Mouse (Mus musculus): ENCODE measurements around the gene Gm20388. TPM values are rescaled to one million over a fixed set of nuclear protein-coding genes. Genes with fewer than 3 reads are reported as not detected.

The Gm20388 gene
- polyA plus RNA-seq, 1 experiment from 2014 or later, result not detected

GRCm38 (mm10) chr8:121804829-121805228 lies 1894.2 kb downstream of the Gm20388 start:
- ATAC-seq (ENCODE audit: low FRiP score, low TSS enrichment), result no peak
- Histone ChIP-seq H3K36me3 (ENCODE audit: control insufficient read depth, insufficient read depth, low read length) (peaks cover 66% of the 10 kb centered on the region), H3K27me3 (ENCODE audit: control insufficient read depth, insufficient read depth, low read length) (no peaks in the 10 kb centered on the region), H3K27ac (ENCODE audit: low read depth, low read length) (no peak overlapping the region), H3K4me2 (replicated peaks; ENCODE audit: low read depth, low read length) (no peak overlapping the region), H3K9me3 (ENCODE audit: control insufficient read depth, low read length) (no peaks in the 10 kb centered on the region), H3K4me1 (ENCODE audit: control insufficient read depth, insufficient read depth, low read length) (no peaks in the 10 kb centered on the region), H3K9ac (ENCODE audit: low read depth, low read length) (no peak overlapping the region), H3K4me3 (ENCODE audit: low read length) (no peak overlapping the region)
- WGBS, result 94% methylated on average over 5 of the region's 5 CpGs

GRCm38 (mm10) chr8:121806126-121806525 lies 1895.5 kb downstream of the Gm20388 start:
- Histone ChIP-seq H3K27me3 (ENCODE audit: control insufficient read depth, insufficient read depth, low read length) (no peaks in the 10 kb centered on the region), H3K4me3 (ENCODE audit: low read length) (no peak overlapping the region), H3K4me2 (replicated peaks; ENCODE audit: low read depth, low read length) (no peak overlapping the region), H3K9ac (ENCODE audit: low read depth, low read length) (no peak overlapping the region), H3K4me1 (ENCODE audit: control insufficient read depth, insufficient read depth, low read length) (no peaks in the 10 kb centered on the region), H3K36me3 (ENCODE audit: control insufficient read depth, insufficient read depth, low read length) (peaks cover 53% of the 10 kb centered on the region), H3K27ac (ENCODE audit: low read depth, low read length) (no peak overlapping the region), H3K9me3 (ENCODE audit: control insufficient read depth, low read length) (no peaks in the 10 kb centered on the region)
- ATAC-seq (ENCODE audit: low FRiP score, low TSS enrichment), result no peak
- 90% methylated on average over 13 of the region's 13 CpGs for WGBS

GRCm38 (mm10) chr8:121808032-121808431 lies 1897.4 kb downstream of the Gm20388 start:
- no peak overlapping the region for H3K4me3 ChIP-seq (ENCODE audit: low read length)
- no peaks in the 10 kb centered on the region for H3K27me3 ChIP-seq (ENCODE audit: control insufficient read depth, insufficient read depth, low read length)
- no peak for ATAC-seq (ENCODE audit: low FRiP score, low TSS enrichment)
- 81% methylated on average over 11 of the region's 11 CpGs for WGBS
- no peaks in the 10 kb centered on the region for H3K9me3 ChIP-seq (ENCODE audit: control insufficient read depth, low read length)
- peaks cover 54% of the 10 kb centered on the region for H3K36me3 ChIP-seq (ENCODE audit: control insufficient read depth, insufficient read depth, low read length)
- H3K9ac ChIP-seq (ENCODE audit: low read depth, low read length), result no peak overlapping the region
- no peaks in the 10 kb centered on the region for H3K4me1 ChIP-seq (ENCODE audit: control insufficient read depth, insufficient read depth, low read length)
- H3K4me2 ChIP-seq (replicated peaks; ENCODE audit: low read depth, low read length), result no peak overlapping the region
- H3K27ac ChIP-seq (ENCODE audit: low read depth, low read length), result no peak overlapping the region

GRCm38 (mm10) chr8:121809524-121810155 lies 1899.0 kb downstream of the Gm20388 start:
- peaks cover 56% of the 10 kb centered on the region for H3K36me3 ChIP-seq (ENCODE audit: control insufficient read depth, insufficient read depth, low read length)

GRCm38 (mm10) chr8:121811502-121811901 lies 1900.9 kb downstream of the Gm20388 start:
- H3K27me3 ChIP-seq (ENCODE audit: control insufficient read depth, insufficient read depth, low read length), result no peaks in the 10 kb centered on the region
- no peak for ATAC-seq (ENCODE audit: low FRiP score, low TSS enrichment)
- H3K4me2 ChIP-seq (replicated peaks; ENCODE audit: low read depth, low read length), result no peak overlapping the region
- peaks cover 44% of the 10 kb centered on the region for H3K36me3 ChIP-seq (ENCODE audit: control insufficient read depth, insufficient read depth, low read length)
- H3K4me1 ChIP-seq (ENCODE audit: control insufficient read depth, insufficient read depth, low read length), result no peaks in the 10 kb centered on the region
- no peak overlapping the region for H3K9ac ChIP-seq (ENCODE audit: low read depth, low read length)
- H3K9me3 ChIP-seq (ENCODE audit: control insufficient read depth, low read length), result no peaks in the 10 kb centered on the region
- H3K4me3 ChIP-seq (ENCODE audit: low read length), result no peak overlapping the region
- no peak overlapping the region for H3K27ac ChIP-seq (ENCODE audit: low read depth, low read length)
- WGBS, result 91% methylated on average over 3 of the region's 3 CpGs

More at GRCm38 (mm10) chr8:121809524-121810155, 1899.0 kb downstream of the Gm20388 start:
- no peak overlapping the region for H3K9ac ChIP-seq (ENCODE audit: low read depth, low read length)
- WGBS, result 93% methylated on average over 11 of the region's 11 CpGs
- no peaks in the 10 kb centered on the region for H3K27me3 ChIP-seq (ENCODE audit: control insufficient read depth, insufficient read depth, low read length)
- no peak overlapping the region for H3K27ac ChIP-seq (ENCODE audit: low read depth, low read length)
- no peak overlapping the region for H3K4me3 ChIP-seq (ENCODE audit: low read length)
- H3K9me3 ChIP-seq (ENCODE audit: control insufficient read depth, low read length), result no peaks in the 10 kb centered on the region
- ATAC-seq (ENCODE audit: low FRiP score, low TSS enrichment), result no peak
- H3K4me1 ChIP-seq (ENCODE audit: control insufficient read depth, insufficient read depth, low read length), result no peaks in the 10 kb centered on the region
- H3K4me2 ChIP-seq (replicated peaks; ENCODE audit: low read depth, low read length), result no peak overlapping the region

- no peak overlapping the region for H3K27ac ChIP-seq (ENCODE audit: low read depth, low read length)
- 98% methylated on average over 12 of the region's 12 CpGs for WGBS
- peaks cover 39% of the 10 kb centered on the region for H3K36me3 ChIP-seq (ENCODE audit: control insufficient read depth, insufficient read depth, low read length)
- no peaks in the 10 kb centered on the region for H3K9me3 ChIP-seq (ENCODE audit: control insufficient read depth, low read length)
- no peak overlapping the region for H3K4me3 ChIP-seq (ENCODE audit: low read length)
- H3K4me2 ChIP-seq (replicated peaks; ENCODE audit: low read depth, low read length), result no peak overlapping the region
- no peaks in the 10 kb centered on the region for H3K4me1 ChIP-seq (ENCODE audit: control insufficient read depth, insufficient read depth, low read length)
- H3K27me3 ChIP-seq (ENCODE audit: control insufficient read depth, insufficient read depth, low read length), result no peaks in the 10 kb centered on the region
- no peak for ATAC-seq (ENCODE audit: low FRiP score, low TSS enrichment)
- H3K9ac ChIP-seq (ENCODE audit: low read depth, low read length), result no peak overlapping the region
Measured at GRCm38 (mm10) chr8:121811931-121812570, 1901.4 kb downstream of the Gm20388 start.

GRCm38 (mm10) chr8:121818226-121818625 lies 1907.6 kb downstream of the Gm20388 start:
- H3K36me3 ChIP-seq (ENCODE audit: control insufficient read depth, insufficient read depth, low read length), result peaks cover 45% of the 10 kb centered on the region
- no peak for ATAC-seq (ENCODE audit: low FRiP score, low TSS enrichment)
- H3K9ac ChIP-seq (ENCODE audit: low read depth, low read length), result no peak overlapping the region
- no peaks in the 10 kb centered on the region for H3K9me3 ChIP-seq (ENCODE audit: control insufficient read depth, low read length)
- no peaks in the 10 kb centered on the region for H3K4me1 ChIP-seq (ENCODE audit: control insufficient read depth, insufficient read depth, low read length)
- WGBS, result 92% methylated on average over 7 of the region's 7 CpGs
- H3K4me3 ChIP-seq (ENCODE audit: low read length), result no peak overlapping the region
- H3K4me2 ChIP-seq (replicated peaks; ENCODE audit: low read depth, low read length), result no peak overlapping the region
- H3K27ac ChIP-seq (ENCODE audit: low read depth, low read length), result no peak overlapping the region
- no peaks in the 10 kb centered on the region for H3K27me3 ChIP-seq (ENCODE audit: control insufficient read depth, insufficient read depth, low read length)

- Histone ChIP-seq H3K27ac (ENCODE audit: low read depth, low read length) (no peak overlapping the region), H3K9ac (ENCODE audit: low read depth, low read length) (no peak overlapping the region), H3K9me3 (ENCODE audit: control insufficient read depth, low read length) (no peaks in the 10 kb centered on the region), H3K4me3 (ENCODE audit: low read length) (no peak overlapping the region), H3K4me2 (replicated peaks; ENCODE audit: low read depth, low read length) (no peak overlapping the region), H3K36me3 (ENCODE audit: control insufficient read depth, insufficient read depth, low read length) (peaks cover 26% of the 10 kb centered on the region; the same call in 1 of the 2 replicates), H3K27me3 (ENCODE audit: control insufficient read depth, insufficient read depth, low read length) (no peaks in the 10 kb centered on the region), H3K4me1 (ENCODE audit: control insufficient read depth, insufficient read depth, low read length) (no peaks in the 10 kb centered on the region)
- 79% methylated on average over 6 of the region's 6 CpGs for WGBS
- ATAC-seq (ENCODE audit: low FRiP score, low TSS enrichment), result no peak
Measured at GRCm38 (mm10) chr8:121820840-121821239, 1910.2 kb downstream of the Gm20388 start.

GRCm38 (mm10) chr8:121821320-121821719 lies 1910.7 kb downstream of the Gm20388 start:
- ATAC-seq (ENCODE audit: low FRiP score, low TSS enrichment), result no peak
- H3K4me1 ChIP-seq (ENCODE audit: control insufficient read depth, insufficient read depth, low read length), result no peaks in the 10 kb centered on the region
- H3K27me3 ChIP-seq (ENCODE audit: control insufficient read depth, insufficient read depth, low read length), result no peaks in the 10 kb centered on the region
- H3K4me2 ChIP-seq (replicated peaks; ENCODE audit: low read depth, low read length), result no peak overlapping the region
- H3K9me3 ChIP-seq (ENCODE audit: control insufficient read depth, low read length), result no peaks in the 10 kb centered on the region
- no peak overlapping the region for H3K27ac ChIP-seq (ENCODE audit: low read depth, low read length)
- H3K9ac ChIP-seq (ENCODE audit: low read depth, low read length), result no peak overlapping the region
- H3K36me3 ChIP-seq (ENCODE audit: control insufficient read depth, insufficient read depth, low read length), result peaks cover 26% of the 10 kb centered on the region; the same call in 1 of the 2 replicates
- 87% methylated on average over 11 of the region's 11 CpGs for WGBS
- no peak overlapping the region for H3K4me3 ChIP-seq (ENCODE audit: low read length)
